Mouse (Mus musculus): ENCODE results near the gene Lce1g.

Lce1g gene

DNA sequence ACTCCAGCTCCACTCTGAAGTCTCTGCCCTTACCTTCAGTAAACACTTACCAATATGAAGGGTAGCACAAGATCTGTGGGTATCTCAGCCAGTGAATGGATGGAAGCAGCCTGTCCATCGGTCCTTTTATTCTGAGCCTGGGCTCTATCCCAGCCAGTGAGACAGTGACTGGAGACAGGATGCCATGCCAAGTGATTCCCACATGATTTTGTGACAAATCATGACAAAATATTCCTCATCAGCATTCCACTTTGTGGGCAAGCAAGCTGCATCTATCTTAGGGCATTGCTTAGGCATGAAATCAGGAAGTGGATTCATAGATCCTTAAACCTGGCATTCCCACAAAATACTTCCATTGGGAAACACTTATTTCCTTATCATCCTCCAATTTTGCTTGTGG is at the start of gene Lce1g:
TSS of gene Lce1g (minus strand) at position 101 of the 400 bp plus-strand sequence.
- no peak for DNase-seq (ENCODE audit: low read depth, low spot score)

GRCm38 (mm10) chr3:92790414-92790813 is 38.3 kb upstream of the Lce1g start, which contains the start of gene Lce1j:
Gene Lce1j, minus strand, starts transcription at chr3:92790514.
- no peak for DNase-seq (ENCODE audit: low read depth, low spot score)

DNA sequence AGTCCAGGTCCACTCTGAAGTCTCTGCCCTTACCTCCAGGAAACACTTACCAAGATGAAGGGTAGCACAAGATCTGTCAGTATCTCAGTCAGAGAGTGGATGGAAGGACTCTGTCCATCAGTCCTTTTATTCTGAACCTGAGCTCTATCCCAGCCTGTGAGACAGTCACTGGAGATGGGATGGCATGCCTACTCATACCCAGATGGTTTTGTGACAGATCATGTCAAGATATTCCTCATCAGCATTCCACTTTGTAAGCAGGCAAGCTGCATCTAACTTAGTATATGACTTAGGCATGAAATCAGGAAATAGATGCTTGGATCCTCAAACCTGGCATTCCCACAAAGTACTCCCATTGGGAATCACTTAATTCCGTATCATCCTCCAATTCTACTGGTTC is 26.7 kb upstream of the Lce1g start, which contains the start of gene Lce1i:
TSS of gene Lce1i (minus strand) at position 101 of the 400 bp plus-strand sequence.
- no peak for DNase-seq (ENCODE audit: low read depth, low spot score)

DNA sequence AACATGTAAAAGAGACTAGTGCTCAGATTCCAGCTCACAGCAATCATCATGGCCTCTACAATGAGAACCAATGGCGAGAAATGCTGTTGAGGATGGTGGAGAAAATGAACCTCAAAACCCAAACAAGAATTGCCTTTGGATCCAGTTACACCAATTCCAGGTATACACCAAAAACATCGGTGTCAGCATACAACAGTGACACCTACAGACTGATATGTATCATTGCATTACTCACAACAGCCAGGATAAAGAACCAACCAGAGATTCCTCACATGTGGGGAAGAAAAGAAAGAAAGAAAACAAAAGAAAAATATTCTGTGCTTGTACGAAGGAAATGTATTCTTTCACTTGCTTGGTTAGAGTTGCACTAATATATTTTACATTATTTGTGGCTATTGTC is 19.4 kb upstream of the Lce1g start:
- DNase-seq (ENCODE audit: low read depth, low spot score) = no peak

DNA sequence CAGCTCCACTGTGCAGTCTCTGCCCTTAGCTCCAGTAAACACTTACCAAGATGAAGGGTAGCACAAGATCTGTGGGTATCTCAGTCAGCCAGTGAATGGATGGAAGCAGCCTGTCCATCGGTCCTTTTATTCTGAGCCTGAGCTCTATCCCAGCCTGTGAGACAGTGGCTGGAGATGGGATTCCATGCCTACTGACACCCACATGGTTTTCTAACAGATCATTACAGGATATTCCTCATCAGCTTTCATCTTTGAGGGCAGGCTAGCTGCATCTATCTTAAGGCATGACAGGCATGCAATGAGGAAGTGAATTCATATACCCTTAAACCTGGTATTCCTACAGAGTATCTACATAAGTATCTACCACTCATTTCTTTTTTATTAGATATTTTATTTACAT is 12.8 kb upstream of the Lce1g start, which contains the start of gene Lce1h:
TSS of gene Lce1h (minus strand) at position 101 of the 400 bp plus-strand sequence.
- DNase-seq (ENCODE audit: low read depth, low spot score) = no peak

- no peak for DNase-seq (ENCODE audit: low read depth, low spot score)
These were observed 1.1 kb upstream of the Lce1g start for GRCm38 (mm10) chr3:92753197-92753596.

GRCm38 (mm10) chr3:92738996-92739395 is 13.1 kb downstream of the Lce1g start, which contains the start of gene Gm38119:
Gene Gm38119, minus strand, starts transcription at chr3:92739096.
- DNase-seq (ENCODE audit: low read depth, low spot score) = no peak

- DNase-seq (ENCODE audit: low read depth, low spot score) = no peak
These were observed 29.5 kb downstream of the Lce1g start for GRCm38 (mm10) chr3:92722631-92723030.

DNA sequence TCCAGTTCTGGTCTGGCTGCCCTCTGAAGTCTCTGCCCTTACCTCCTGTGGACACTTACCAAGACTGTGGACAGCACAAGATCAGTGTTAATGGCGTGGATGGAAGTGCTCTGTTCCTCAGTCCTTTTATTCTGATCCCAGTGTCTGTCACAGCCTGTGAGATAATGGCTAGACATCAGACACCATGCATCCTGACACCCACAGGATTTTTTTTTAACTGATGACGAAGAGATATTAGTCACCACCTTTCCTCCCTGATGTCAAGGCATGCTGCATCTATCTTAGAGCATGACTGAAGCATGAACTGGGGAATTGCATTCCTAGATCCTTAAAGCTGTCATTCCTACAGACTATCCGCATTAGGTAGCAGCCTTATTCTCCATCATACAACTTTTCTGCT is 31.9 kb downstream of the Lce1g start, which contains the start of gene Lce1f:
TSS of gene Lce1f (minus strand) at position 101 of the 400 bp plus-strand sequence.
- no peak for DNase-seq (ENCODE audit: low read depth, low spot score)

DNA sequence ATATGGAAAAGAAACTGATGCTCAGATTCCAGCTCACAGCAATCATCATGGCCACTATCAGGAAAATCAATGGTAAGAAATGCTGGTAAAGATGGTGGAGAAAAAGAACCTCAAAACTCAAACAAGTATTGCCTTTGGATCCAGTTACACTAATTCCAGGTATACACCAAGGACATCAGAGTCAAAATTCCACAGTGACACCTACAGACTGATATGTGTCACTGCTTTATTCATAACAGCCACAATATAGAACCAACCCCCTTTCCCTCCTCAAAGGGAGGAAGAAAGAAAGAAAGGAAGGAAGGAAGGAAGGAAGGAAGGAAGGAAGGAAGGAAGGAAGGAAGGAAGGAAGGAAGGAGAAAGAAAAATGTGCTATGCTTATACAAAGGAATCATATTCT is 37.0 kb downstream of the Lce1g start:
- no peak for DNase-seq (ENCODE audit: low read depth, low spot score)

GRCm38 (mm10) chr3:92708974-92709373 is 43.2 kb downstream of the Lce1g start, which contains the start of gene Lce1e:
Gene Lce1e, minus strand, starts transcription at chr3:92709074.
- DNase-seq (ENCODE audit: low read depth, low spot score) = no peak
